Mouse (Mus musculus) kidney, postnatal 0 days (tissue): ENCODE results near the gene Usp9y. TPM values are rescaled to one million over a fixed set of nuclear protein-coding genes. Genes with fewer than 3 reads are reported as not detected.

ENCODE experiments used
- ATAC-seq: fragments of 200-750 bp; cut with Nextera tagmentation; replicated peaks from 2 replicates; pipeline ENCODE4 v1.8.0; 2017; ENCODE audit warnings: low read depth, moderate number of reproducible peaks, moderate TSS enrichment, moderate library complexity; ENCODE audit not compliant: low FRiP score
- DNase-seq: peaks from one replicate; pipeline ENCODE4 v3.0.0-alpha.2; 2016; ENCODE audit warnings: low spot score
- H3K27ac ChIP-seq: fragments of 300-500 bp; sonication (generic); 2 replicates; pipeline ENCODE4 v1.5.1; 2014; ENCODE audit warnings: mild to moderate bottlenecking
- H3K27me3 ChIP-seq: fragments of 300-500 bp; sonication (generic); 2 replicates; pipeline ENCODE4 v1.6.1; 2014; ENCODE audit warnings: low read length, mixed read lengths; ENCODE audit not compliant: insufficient read depth
- H3K36me3 ChIP-seq: fragments of 300-500 bp; sonication (generic); 2 replicates; pipeline ENCODE4 v1.6.1; 2014; ENCODE audit warnings: low read length, mixed read lengths; ENCODE audit not compliant: insufficient read depth
- H3K4me1 ChIP-seq: fragments of 300-500 bp; sonication (generic); replicated peaks from 2 replicates; pipeline ENCODE4 v1.6.1; 2014; ENCODE audit warnings: antibody characterized with exemption, low read length, mixed read lengths; ENCODE audit not compliant: insufficient read depth
- H3K4me2 ChIP-seq: fragments of 300-500 bp; sonication (generic); 2 replicates; pipeline ENCODE4 v1.6.1; 2014; ENCODE audit warnings: mild to moderate bottlenecking, low read length, moderate library complexity, mixed read lengths
- H3K4me3 ChIP-seq: fragments of 300-500 bp; sonication (generic); replicated peaks from 2 replicates; pipeline ENCODE4 v1.5.1; 2014; ENCODE audit warnings: low read depth, low read length
- H3K9ac ChIP-seq: fragments of 300-500 bp; sonication (generic); 2 replicates; pipeline ENCODE4 v1.6.1; 2014; ENCODE audit warnings: low read depth, low read length
- H3K9me3 ChIP-seq: fragments of 300-500 bp; sonication (generic); replicated peaks from 2 replicates; pipeline ENCODE4 v1.6.1; 2016; ENCODE audit warnings: low read length, inconsistent platforms, mixed read lengths
- CTCF ChIP-seq: IDR thresholded peaks from 2 replicates; pipeline ENCODE4 v1.5.1; 2016; ENCODE audit warnings: antibody characterized with exemption, low read depth, mild to moderate bottlenecking, moderate library complexity
- WGBS: fragments of 180-500 bp; shearing (Covaris S2); extraction: QIAGEN DNeasy Blood & Tissue Kit; methylation state at CpG from one replicate; pipeline ENCODE4 v1.1.7; 2014; 5-methylcytosine and 5-hydroxymethylcytosine counted together
- polyA plus RNA-seq: library from polyadenylated mRNA; unstranded; fragments of >200 nt; fragmentation: Nextera tagmentation; extraction: Ambion mirVana; gene quantifications from 2 replicates; pipeline ENCODE4 v1.2.1, GENCODE M21; 2015

Gene Usp9y
- polyA plus RNA-seq: not detected in 2 replicates

- WGBS: 84% methylated on average over 11 of the region's 13 CpGs
- no peaks in the 10 kb centered on the region for H3K27me3 ChIP-seq
- H3K4me2 ChIP-seq: no peak within 1 kb of the TSS
- no peaks in the 10 kb centered on the region for H3K36me3 ChIP-seq
- no peaks in the 10 kb centered on the region for H3K9me3 ChIP-seq
- ATAC-seq: no peak
- H3K4me3 ChIP-seq: no peak within 1 kb of the TSS
- no peak for TF ChIP-seq CTCF
- no peak for DNase-seq
- no peaks in the 10 kb centered on the region for H3K4me1 ChIP-seq
- H3K9ac ChIP-seq: no peak within 1 kb of the TSS
- H3K27ac ChIP-seq: no peak within 1 kb of the TSS
Measured at GRCm38 (mm10) chrY:1459682-1460081, at the start of gene Usp9y. Usp9y (minus strand) TSS chrY:1459782.

GRCm38 (mm10) chrY:1293708-1294107 is 165.9 kb downstream of the Usp9y start:
- H3K36me3 ChIP-seq: no peaks in the 10 kb centered on the region
- no peak overlapping the region for H3K4me3 ChIP-seq
- no peaks in the 10 kb centered on the region for H3K27me3 ChIP-seq
- H3K9me3 ChIP-seq: no peaks in the 10 kb centered on the region
- TF ChIP-seq CTCF: no peak
- no peak for ATAC-seq
- no peak for DNase-seq
- H3K27ac ChIP-seq: no peak overlapping the region
- H3K4me2 ChIP-seq: no peak overlapping the region
- no peak overlapping the region for H3K9ac ChIP-seq
- no peaks in the 10 kb centered on the region for H3K4me1 ChIP-seq

- peak within 1 kb of the TSS; percentile 79 for H3K27ac ChIP-seq
- WGBS: 4% methylated on average over 22 of the region's 31 CpGs
- H3K4me1 ChIP-seq: no peaks in the 10 kb centered on the region
- no peaks in the 10 kb centered on the region for H3K9me3 ChIP-seq
- H3K9ac ChIP-seq: peak within 1 kb of the TSS; percentile 46; the same call in 1 of the 2 replicates
- no peaks in the 10 kb centered on the region for H3K36me3 ChIP-seq
- DNase-seq (peak; percentile 82), ATAC-seq (peak; percentile 91)
- H3K4me2 ChIP-seq: peak within 1 kb of the TSS; percentile 23; the same call in 1 of the 2 replicates
- peak within 1 kb of the TSS; percentile 38 for H3K4me3 ChIP-seq
- no peaks in the 10 kb centered on the region for H3K27me3 ChIP-seq
- no peak for TF ChIP-seq CTCF
Measured at GRCm38 (mm10) chrY:1286171-1286795, 173.3 kb downstream of the Usp9y start, which contains the start of gene Ddx3y. Ddx3y (minus strand) TSS chrY:1286629.

GRCm38 (mm10) chrY:1285735-1286134 is 173.8 kb downstream of the Usp9y start:
- ATAC-seq: no peak
- Histone ChIP-seq H3K27me3 (no peaks in the 10 kb centered on the region), H3K4me1 (no peaks in the 10 kb centered on the region), H3K4me3 (peak overlapping the region; percentile 38), H3K9ac (peak overlapping the region; percentile 46; the same call in 1 of the 2 replicates), H3K4me2 (peak overlapping the region; percentile 23; the same call in 1 of the 2 replicates), H3K9me3 (no peaks in the 10 kb centered on the region), H3K27ac (peak overlapping the region; percentile 79), H3K36me3 (no peaks in the 10 kb centered on the region)
- no peak for TF ChIP-seq CTCF
- WGBS: 13% methylated on average over 3 of the region's 12 CpGs
- DNase-seq: peak; percentile 36

Other genes starting within 250 kb of the Usp9y start
- 15.4 and 17.3 TPM in 2 replicates for gene Uty, start 214.0 kb downstream of the Usp9y start, polyA plus RNA-seq
- 33.7 and 36.9 TPM in 2 replicates for gene Ddx3y, start 173.2 kb downstream of the Usp9y start, polyA plus RNA-seq